Mouse (Mus musculus) hindbrain, embryonic 11.5 days (tissue): ENCODE measurements at regions not wholly inside any gene's neighbourhood (a gene's known extent, or its start where the extent isn't known, plus 50 kb on each side); places are given as distances from the start of the nearest gene placed in this dataset.

ENCODE experiments used
- ATAC-seq: fragments of 200-750 bp; cut with Nextera tagmentation; 2 replicates; pipeline ENCODE4 v1.8.0; 2017; ENCODE audit warnings: mild to moderate bottlenecking, moderate TSS enrichment, moderate library complexity; ENCODE audit not compliant: low FRiP score
- DNase-seq: peaks from one replicate; pipeline ENCODE4 v3.0.0-alpha.2; 2015; ENCODE audit warnings: low spot score
- H3K27ac ChIP-seq: fragments of 300-500 bp; sonication (generic); 2 replicates; pipeline ENCODE4 v1.5.1; 2014; ENCODE audit warnings: mild to moderate bottlenecking, low read depth, low read length
- H3K27me3 ChIP-seq: fragments of 300-500 bp; sonication (generic); 2 replicates; pipeline ENCODE4 v1.6.1; 2014; ENCODE audit warnings: mild to moderate bottlenecking, low read length, moderate library complexity, mixed read lengths; ENCODE audit not compliant: control insufficient read depth, insufficient read depth
- H3K36me3 ChIP-seq: fragments of 300-500 bp; sonication (generic); 2 replicates; pipeline ENCODE4 v1.6.1; 2014; ENCODE audit warnings: mild to moderate bottlenecking, low read length, moderate library complexity, mixed read lengths; ENCODE audit not compliant: control insufficient read depth, insufficient read depth
- H3K4me1 ChIP-seq: fragments of 300-500 bp; sonication (generic); replicated peaks from 2 replicates; pipeline ENCODE4 v1.6.1; 2014; ENCODE audit warnings: low read length, mixed read lengths; ENCODE audit not compliant: control insufficient read depth, insufficient read depth
- H3K4me2 ChIP-seq: fragments of 300-500 bp; sonication (generic); replicated peaks from 2 replicates; pipeline ENCODE4 v1.6.1; 2014; ENCODE audit warnings: mild to moderate bottlenecking, low read depth, low read length
- H3K4me3 ChIP-seq: fragments of 300-500 bp; sonication (generic); 2 replicates; pipeline ENCODE4 v1.5.1; 2014; ENCODE audit warnings: low read depth, low read length
- H3K9ac ChIP-seq: fragments of 300-500 bp; sonication (generic); 2 replicates; pipeline ENCODE4 v1.6.1; 2014; ENCODE audit warnings: low read depth, low read length
- H3K9me3 ChIP-seq: fragments of 300-500 bp; sonication (generic); 2 replicates; pipeline ENCODE4 v1.6.1; 2016; ENCODE audit warnings: low read length; ENCODE audit not compliant: control insufficient read depth
- WGBS: fragments of 180-500 bp; shearing (Covaris S2); extraction: QIAGEN DNeasy Blood & Tissue Kit; methylation state at CpG from one replicate; pipeline ENCODE4 v1.1.7; 2014; 5-methylcytosine and 5-hydroxymethylcytosine counted together

DNA sequence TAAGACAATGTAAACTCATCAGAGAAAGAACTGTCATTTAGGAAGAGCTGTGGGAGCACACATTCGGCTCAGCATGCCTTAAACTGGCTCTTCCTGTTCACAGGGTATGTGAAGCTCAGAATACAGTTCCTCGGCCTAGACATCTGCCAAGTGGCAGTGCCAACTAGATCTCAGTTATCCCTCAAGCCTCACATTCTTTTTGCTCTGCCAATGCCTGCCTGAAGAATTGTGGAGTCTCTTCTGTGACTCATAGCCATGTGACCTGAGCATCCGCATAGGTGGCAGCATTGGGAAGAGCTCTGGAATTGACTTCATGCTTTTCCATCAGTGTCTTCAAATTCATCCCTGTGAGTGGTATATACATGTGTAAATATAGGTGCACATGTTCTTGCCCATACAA is 59.7 kb downstream of the Prlhr start:
- WGBS: 90% methylated on average over 3 of the region's 3 CpGs
- no peaks in the 10 kb centered on the region for H3K4me1 ChIP-seq
- no peak overlapping the region for H3K27ac ChIP-seq
- no peaks in the 10 kb centered on the region for H3K27me3 ChIP-seq
- ATAC-seq (no peak), DNase-seq (no peak)
- no peaks in the 10 kb centered on the region for H3K36me3 ChIP-seq
- no peaks in the 10 kb centered on the region for H3K9me3 ChIP-seq
- H3K4me2 ChIP-seq: no peak overlapping the region
- no peak overlapping the region for H3K4me3 ChIP-seq
- no peak overlapping the region for H3K9ac ChIP-seq

DNA sequence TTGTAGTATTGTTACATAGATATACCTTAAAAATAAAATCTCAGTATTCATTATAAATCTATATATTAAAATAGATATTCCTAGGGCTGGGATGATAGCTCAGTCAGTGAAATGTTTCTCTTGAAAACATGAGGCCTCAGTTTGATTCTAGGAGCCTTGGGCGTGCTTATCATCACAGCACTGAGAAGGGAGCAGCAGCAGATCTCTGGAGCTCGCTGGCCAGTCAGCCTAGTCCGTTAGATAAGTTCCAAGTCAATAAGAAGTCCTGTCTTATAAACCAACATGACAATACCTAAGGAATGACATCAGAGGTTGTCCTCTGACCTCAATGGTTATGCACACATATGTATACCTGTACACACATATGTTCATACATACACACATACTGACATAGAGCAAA is 68.7 kb downstream of the Prlhr start:
- H3K27me3 ChIP-seq: no peaks in the 10 kb centered on the region
- WGBS: 84% methylated on average over 3 of the region's 3 CpGs
- H3K4me2 ChIP-seq: no peak overlapping the region
- ATAC-seq (no peak), DNase-seq (no peak)
- H3K4me1 ChIP-seq: no peaks in the 10 kb centered on the region
- H3K36me3 ChIP-seq: no peaks in the 10 kb centered on the region
- no peak overlapping the region for H3K4me3 ChIP-seq
- no peak overlapping the region for H3K9ac ChIP-seq
- no peaks in the 10 kb centered on the region for H3K9me3 ChIP-seq
- no peak overlapping the region for H3K27ac ChIP-seq

DNA sequence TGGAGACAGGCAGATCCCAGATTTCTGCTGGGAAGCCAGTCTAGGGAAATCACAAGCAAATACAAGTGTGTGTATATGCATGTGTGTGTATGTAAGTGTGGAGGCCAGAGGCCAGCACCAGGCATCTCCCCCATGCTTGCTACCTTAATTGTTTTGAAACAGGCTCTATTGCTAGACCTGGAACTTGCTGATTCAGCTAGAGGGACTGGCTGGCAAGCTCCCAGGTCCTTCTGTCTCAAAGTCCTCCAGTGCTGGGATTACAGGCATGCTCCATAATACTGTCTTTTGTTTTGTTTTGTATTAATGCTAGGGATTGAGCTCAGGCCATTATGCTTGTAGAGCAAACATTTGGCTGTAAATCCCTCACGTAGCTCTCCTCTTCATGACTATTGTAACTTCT is 70.4 kb downstream of the Prlhr start:
- Histone ChIP-seq H3K9ac (no peak overlapping the region), H3K27me3 (no peaks in the 10 kb centered on the region), H3K4me3 (no peak overlapping the region), H3K36me3 (no peaks in the 10 kb centered on the region), H3K4me2 (no peak overlapping the region), H3K9me3 (no peaks in the 10 kb centered on the region), H3K4me1 (no peaks in the 10 kb centered on the region), H3K27ac (no peak overlapping the region)
- no peak for ATAC-seq
- 77% methylated on average over 1 of the region's 1 CpGs for WGBS
- no peak for DNase-seq

DNA sequence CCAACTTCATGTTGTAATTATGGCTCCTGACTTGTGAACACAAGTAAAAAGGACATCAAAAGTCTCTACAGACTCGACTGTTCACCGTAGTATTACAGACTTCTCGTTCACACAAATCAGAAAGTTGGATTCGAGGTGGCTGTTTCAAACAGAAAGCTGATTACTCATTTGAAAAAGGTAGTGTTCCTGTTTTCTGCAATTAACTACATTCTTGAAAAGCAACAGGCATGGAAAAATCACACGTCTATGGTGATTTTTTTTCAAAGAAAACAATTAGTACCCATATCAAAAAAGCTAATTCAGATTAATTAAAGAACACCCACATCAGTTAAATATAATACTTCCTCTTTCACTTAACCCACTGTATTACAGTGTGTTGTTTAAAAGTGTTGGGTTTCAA is 71.5 kb downstream of the Prlhr start:
- no peaks in the 10 kb centered on the region for H3K27me3 ChIP-seq
- 88% methylated on average over 5 of the region's 5 CpGs for WGBS
- no peaks in the 10 kb centered on the region for H3K9me3 ChIP-seq
- H3K4me2 ChIP-seq: no peak overlapping the region
- ATAC-seq (no peak), DNase-seq (no peak)
- H3K9ac ChIP-seq: no peak overlapping the region
- no peaks in the 10 kb centered on the region for H3K4me1 ChIP-seq
- no peaks in the 10 kb centered on the region for H3K36me3 ChIP-seq
- H3K4me3 ChIP-seq: no peak overlapping the region
- H3K27ac ChIP-seq: no peak overlapping the region

DNA sequence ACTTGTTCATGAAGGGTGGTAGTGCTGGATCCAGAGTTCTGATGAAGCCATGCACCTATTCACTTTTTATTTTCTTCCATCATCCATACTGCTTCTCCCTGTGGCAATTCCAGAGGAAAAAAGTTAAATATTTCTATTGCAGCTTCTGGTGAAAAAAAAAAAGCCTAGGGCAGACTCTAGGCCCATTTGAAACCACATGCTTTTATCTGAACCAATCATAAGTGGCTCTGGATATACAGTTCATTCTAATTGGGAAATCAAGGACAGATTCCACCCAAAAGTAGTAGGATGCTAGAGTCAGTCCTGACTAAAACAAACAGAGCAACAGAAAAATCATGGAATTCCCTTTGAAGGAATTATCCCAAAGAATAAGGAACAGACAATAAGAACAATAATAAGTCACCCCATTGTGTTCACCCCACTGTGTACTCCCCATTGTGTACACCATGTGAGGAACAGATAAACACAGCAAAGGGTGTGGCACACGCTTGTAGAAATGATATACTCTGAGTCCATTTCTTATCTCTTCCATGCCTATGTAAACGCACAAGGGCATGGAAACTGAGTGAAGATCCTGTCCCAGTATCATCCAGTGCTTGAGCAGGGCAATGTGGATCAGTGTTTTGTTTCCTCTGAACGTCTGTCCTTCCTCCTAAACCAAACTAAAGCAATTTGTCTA is 81.4 kb downstream of the Prlhr start:
- Histone ChIP-seq H3K27ac (no peak overlapping the region), H3K9ac (no peak overlapping the region), H3K36me3 (no peaks in the 10 kb centered on the region), H3K9me3 (no peaks in the 10 kb centered on the region), H3K4me1 (no peaks in the 10 kb centered on the region), H3K4me2 (no peak overlapping the region), H3K27me3 (no peaks in the 10 kb centered on the region), H3K4me3 (no peak overlapping the region)
- WGBS: 79% methylated on average over 3 of the region's 3 CpGs
- ATAC-seq (no peak), DNase-seq (no peak)

DNA sequence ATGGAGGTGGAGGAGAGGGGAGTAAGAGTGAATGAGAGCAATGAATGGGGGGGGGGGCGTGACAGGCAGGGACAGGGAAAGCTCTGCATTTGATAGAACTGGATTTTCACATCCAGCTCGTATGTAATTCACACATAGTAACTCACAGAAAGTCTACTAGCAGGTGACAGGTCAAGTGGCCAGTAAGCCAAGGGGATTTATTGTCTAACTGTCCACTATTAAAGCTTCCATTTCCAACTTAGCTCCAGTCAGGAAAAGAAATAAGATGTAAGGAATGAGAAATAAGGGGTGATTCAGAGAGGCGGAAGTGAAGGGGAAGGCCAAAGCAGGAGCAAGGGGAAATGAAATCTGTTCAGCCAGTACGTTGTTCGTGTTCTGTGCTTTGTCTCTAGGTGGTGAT is 83.4 kb downstream of the Prlhr start:
- WGBS: 87% methylated on average over 4 of the region's 5 CpGs

DNA sequence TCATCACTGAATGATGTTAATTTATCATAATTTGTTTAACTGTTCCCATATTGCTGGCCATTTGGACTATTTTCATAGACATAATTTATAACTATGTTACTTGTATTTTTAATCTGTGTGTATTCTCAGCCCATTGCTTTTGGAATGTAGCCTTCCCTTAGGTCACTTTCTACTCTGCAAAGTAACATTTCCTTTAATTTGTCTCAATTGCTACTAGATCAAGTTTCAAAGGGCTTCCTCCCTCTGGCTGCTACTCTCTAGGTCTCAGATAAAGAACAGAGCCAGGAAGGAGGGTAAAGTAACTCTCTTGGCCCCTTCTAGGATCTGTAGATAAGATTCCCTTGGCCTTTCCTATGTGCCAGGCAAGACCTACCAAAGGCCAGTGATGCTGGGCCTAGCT is 85.4 kb downstream of the Prlhr start:
- H3K4me2 ChIP-seq: no peak overlapping the region
- H3K36me3 ChIP-seq: no peaks in the 10 kb centered on the region
- no peaks in the 10 kb centered on the region for H3K9me3 ChIP-seq
- H3K27ac ChIP-seq: no peak overlapping the region
- no peak overlapping the region for H3K4me3 ChIP-seq
- no peaks in the 10 kb centered on the region for H3K4me1 ChIP-seq
- ATAC-seq (no peak), DNase-seq (no peak)
- no peak overlapping the region for H3K9ac ChIP-seq
- H3K27me3 ChIP-seq: no peaks in the 10 kb centered on the region

More for the DNA sequence above, 83.4 kb downstream of the Prlhr start:
- ATAC-seq: no peak
- H3K36me3 ChIP-seq: no peaks in the 10 kb centered on the region
- no peaks in the 10 kb centered on the region for H3K4me1 ChIP-seq
- no peak overlapping the region for H3K4me3 ChIP-seq
- H3K9ac ChIP-seq: no peak overlapping the region
- H3K27me3 ChIP-seq: no peaks in the 10 kb centered on the region
- no peaks in the 10 kb centered on the region for H3K9me3 ChIP-seq
- H3K4me2 ChIP-seq: no peak overlapping the region
- H3K27ac ChIP-seq: no peak overlapping the region
- DNase-seq: no peak

DNA sequence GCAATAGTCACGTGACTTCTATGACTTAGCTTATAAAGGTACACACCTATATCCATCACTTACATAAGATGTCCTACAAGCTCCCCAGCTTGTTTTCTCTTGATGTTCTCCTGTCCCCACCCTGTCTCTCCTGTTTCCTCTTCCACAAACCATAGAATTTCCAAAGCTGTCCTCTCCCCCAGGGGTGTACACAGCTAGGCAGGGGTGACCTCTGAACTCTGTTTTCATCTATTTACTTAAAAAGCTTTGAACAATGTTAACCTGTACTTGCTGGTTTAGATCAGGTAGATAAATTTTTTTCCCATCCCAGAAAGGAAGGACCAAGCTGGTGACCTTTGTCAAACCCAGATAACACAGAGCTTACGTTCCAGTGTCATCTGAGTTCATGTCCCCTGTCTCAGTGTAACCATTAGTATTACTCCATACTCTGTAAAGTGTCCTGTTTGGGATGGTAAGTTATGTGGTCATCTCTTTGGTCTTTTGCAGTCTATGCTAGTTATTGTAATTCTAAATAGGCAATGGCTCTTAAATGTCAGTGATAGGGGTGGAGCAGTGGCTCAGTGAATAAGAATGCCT is 89.0 kb downstream of the Prlhr start:
- no peaks in the 10 kb centered on the region for H3K4me1 ChIP-seq
- H3K9ac ChIP-seq: no peak overlapping the region
- H3K4me2 ChIP-seq: no peak overlapping the region
- no peak overlapping the region for H3K27ac ChIP-seq
- DNase-seq (no peak), ATAC-seq (no peak)
- no peaks in the 10 kb centered on the region for H3K9me3 ChIP-seq
- WGBS: 79% methylated on average over 2 of the region's 2 CpGs
- no peaks in the 10 kb centered on the region for H3K36me3 ChIP-seq
- H3K4me3 ChIP-seq: no peak overlapping the region
- no peaks in the 10 kb centered on the region for H3K27me3 ChIP-seq

DNA sequence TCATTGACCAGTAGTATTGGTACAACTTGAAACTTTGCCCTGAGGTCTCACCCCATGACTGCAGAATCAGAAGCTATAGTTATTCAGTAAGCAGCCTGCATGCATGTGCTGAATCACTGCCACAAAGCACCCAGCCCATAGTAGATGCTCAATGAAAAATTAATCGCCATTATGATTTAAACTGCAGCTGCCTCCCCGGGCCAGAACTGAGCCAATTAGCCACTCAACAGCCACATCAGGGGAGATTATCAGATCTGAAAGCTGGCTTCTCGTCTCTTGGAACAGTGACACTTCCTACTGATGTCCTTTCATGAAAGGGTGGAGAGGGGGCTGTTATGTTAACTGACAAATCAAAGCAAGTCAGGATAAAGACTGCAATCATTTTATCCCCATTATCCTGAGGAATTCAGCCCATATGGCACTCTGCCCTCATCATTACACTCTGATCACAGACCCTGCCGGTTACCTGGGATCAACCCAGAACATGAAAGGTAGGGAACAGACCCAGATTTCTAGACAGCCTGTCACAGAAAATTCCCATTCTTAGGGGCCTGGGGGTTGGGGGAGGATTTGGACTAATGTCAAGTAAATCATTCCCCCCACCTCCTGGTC is 104.0 kb downstream of the Prlhr start:
- ATAC-seq: no peak
- WGBS: 66% methylated on average over 4 of the region's 4 CpGs

More for the DNA sequence above, 104.0 kb downstream of the Prlhr start:
- Histone ChIP-seq H3K4me2 (no peak overlapping the region), H3K27ac (no peak overlapping the region), H3K4me3 (no peak overlapping the region), H3K9me3 (no peaks in the 10 kb centered on the region), H3K9ac (no peak overlapping the region), H3K4me1 (no peaks in the 10 kb centered on the region), H3K27me3 (no peaks in the 10 kb centered on the region), H3K36me3 (no peaks in the 10 kb centered on the region)
- no peak for DNase-seq
